Mouse (Mus musculus) heart, postnatal 14 days (tissue): ENCODE measurements around the gene Fmo2. TPM values are rescaled to one million over a fixed set of nuclear protein-coding genes. Genes with fewer than 3 reads are reported as not detected.

Experiments used
- DNase-seq, 2 experiments: peaks; one replicate each; pipeline ENCODE4 v3.0.0; 2021 to 2022
- intact Hi-C: fragments of 180-260 bp; cut with DNase I; formaldehyde crosslinking; loops from one replicate; pipeline ENCODE4 v1.15.1; 2025
- total RNA-seq, 2 experiments: library from RNA; stranded (reverse); gene quantifications; 2 replicates each; pipeline ENCODE4 v1.2.3; 2021

The Fmo2 gene
- total RNA-seq, 2 experiments from 2014 or later, result 8.7 to 22.0 TPM

DNA sequence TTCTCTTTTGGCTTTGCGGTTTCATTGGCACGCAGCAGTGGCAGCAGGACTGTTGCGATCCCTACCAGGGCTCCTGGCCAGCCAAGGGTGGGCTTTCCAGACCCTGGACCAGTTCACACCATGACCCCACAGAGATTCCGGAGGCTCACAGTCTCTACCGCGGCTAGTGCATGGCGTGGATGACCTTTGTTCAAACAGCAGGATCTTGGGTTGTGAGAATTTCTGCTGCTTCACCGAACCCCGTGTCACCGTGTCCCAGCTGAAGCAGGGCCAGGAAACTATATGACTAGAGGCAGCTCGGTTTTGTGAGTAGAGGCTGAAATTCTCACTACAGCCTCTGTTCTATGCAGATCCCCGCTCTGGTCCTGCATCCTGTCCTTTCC is 39.8 kb downstream of the Fmo2 start:
- intact Hi-C loops, result no loop called here
- peak; percentile 16 to 38 for DNase-seq

DNA sequence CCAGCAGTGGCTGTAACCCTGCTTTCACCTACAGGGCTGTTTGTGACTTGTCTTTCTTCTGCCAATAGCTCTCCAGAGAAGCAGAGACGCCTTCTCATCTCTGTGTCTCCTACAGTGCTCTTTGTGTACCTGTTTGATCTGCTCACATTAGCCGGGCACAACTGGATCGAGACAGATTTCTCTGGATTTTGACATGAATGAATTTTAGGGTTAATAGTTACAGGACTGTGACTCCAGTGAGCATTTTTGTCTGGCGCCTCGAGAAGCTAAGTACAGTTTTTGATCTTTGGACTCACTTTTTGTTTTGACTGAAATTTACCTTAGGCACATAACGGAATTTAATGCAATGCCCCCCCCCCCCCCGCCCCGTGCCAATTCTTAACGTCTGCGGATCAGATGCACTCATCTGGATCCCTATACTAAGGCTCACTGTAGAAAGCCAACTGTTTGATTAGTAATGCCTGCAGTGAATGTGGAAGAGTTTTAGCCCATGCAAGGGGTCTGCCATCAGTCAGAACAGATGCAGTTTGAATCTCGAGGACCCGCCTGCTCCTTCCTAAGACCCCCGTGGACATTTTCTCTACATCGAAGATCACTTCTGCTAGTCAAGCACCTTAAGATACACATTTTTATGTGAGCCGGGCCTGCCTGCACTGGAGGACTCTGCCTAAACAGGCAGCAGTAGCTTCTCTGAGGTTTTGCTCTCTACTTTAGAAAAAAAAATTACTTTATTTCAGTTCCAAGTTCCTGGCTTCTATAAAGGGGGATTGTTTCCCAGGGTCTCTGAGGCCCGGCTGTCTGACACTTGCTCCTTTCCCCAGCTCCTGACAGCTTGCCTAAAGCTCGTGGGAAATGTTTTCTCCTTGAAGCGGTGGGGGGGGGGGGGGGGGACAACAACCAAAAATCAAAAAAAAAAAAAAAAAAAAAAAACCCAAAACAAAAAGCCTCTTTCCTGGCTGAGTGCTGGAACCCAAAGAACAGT is 40.5 kb downstream of the Fmo2 start:
- intact Hi-C loops, result no loop called here
- DNase-seq, result no peak

DNA sequence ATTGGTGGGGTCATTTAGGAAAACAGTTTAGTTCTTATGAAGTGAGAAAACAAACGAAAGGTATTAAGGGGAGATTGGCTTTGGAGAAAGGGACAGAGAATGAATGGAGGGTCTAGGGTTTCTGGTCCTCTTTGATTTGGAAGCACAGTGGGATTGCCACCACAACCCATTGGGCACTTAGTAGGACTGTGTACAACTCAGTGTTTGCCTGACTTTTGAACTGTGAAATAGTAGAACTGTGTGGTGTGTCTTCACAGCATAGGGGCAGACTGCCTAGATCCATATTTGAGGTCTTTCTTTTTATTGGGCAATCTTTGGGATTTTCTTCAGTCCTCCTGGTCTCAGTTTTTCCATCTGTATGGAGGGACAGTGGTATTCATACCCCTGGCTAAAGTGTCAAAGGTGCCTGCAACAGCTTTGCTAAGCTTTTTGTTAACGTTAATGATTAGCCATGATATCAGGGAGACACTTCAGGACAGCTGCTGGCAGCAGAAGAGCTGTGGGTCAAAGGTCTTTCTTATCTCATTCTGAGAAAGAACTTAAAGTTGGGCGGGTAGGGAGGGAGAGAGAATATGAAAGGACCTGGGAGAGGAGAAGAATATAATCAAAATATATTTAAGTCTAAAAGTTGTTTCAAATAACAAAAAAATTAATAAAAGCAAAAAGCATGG is 44.6 kb downstream of the Fmo2 start:
- no peak for DNase-seq
- intact Hi-C loops, result no loop called here

GRCm38 (mm10) chr1:162847554-162847953 is 51.0 kb downstream of the Fmo2 start:
- intact Hi-C loops, result no loop called here
- DNase-seq, result no peak

DNA sequence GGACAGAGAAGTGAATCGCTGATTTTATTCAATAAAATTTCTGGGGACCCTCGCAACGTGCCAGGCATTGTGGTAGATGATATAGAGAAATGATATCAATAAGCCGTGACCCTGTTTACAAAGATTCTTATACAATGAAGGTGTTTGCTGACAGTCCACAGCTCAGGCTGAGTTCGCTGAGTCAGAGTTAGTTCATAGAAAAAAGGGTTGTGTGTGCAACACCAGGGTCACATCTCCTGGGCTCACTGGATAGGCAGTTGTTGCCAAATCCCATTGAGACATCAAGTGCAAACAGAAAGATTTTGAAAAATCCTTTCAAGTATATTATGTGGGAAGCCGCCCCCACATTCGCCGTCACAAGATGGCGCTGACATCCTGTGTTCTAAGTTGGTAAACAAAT is 58.3 kb downstream of the Fmo2 start:
- intact Hi-C loops, result no loop called here
- no peak for DNase-seq

DNA sequence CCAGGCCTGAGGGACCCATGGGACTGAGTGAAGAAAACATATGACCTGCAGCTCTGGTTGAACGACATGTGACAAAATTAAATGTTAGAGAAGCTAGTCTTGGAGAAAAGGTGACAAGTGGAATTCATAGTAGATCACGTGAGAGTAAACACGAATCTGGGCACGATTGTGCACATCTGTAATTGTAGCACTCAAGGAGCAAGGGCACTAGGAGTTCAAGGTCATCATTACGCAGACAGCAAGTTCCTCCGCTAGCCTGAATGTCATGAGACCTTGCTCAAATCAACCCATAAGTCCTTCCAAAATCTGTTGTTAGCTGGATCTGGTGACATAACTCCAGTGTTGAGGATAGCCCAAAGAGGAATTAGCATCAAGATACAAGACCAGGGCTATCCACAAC is 59.5 kb downstream of the Fmo2 start:
- DNase-seq, result no peak
- intact Hi-C loops, result no loop called here

GRCm38 (mm10) chr1:162834342-162834741 is 64.2 kb downstream of the Fmo2 start:
- intact Hi-C loops, result no loop called here

DNA sequence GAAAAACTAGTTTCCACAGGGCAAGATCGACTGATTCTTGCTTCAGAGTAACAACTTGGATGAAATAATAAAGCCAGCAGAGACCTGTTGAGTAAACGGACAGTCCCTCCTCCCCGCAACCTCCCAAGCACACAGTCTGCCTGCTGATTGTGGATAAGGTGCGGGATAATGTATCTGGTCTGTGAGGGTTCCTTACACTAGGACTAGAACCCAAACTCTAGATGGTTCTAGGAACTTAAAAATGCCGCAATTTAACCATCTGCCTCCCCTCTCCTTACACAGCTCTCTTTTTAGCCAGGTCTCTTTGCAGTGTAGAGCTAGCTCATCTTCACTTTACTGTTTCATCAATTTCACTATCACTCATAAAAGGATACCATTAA is 66.0 kb downstream of the Fmo2 start:
- DNase-seq, result no peak
- intact Hi-C loops, result no loop called here

More at GRCm38 (mm10) chr1:162834342-162834741, 64.2 kb downstream of the Fmo2 start:
- DNase-seq, result no peak

GRCm38 (mm10) chr1:162831838-162832573 is 66.5 kb downstream of the Fmo2 start:
- no peak for DNase-seq
- intact Hi-C loops, result no loop called here

Other genes starting within 250 kb of the Fmo2 start
- gene Myocos, start 240.5 kb downstream of the Fmo2 start, total RNA-seq, result not detected
- gene Prrc2c, start 158.2 kb downstream of the Fmo2 start, total RNA-seq, result 10 to 100 TPM; 93.2 to 98.1 TPM
- gene Fmo4, start 84.8 kb downstream of the Fmo2 start, total RNA-seq, result under 1 TPM in 1 of 2 experiments, not detected in 1; 0.31 TPM
- gene Fmo1, start 32.1 kb downstream of the Fmo2 start, total RNA-seq, result 10 to 100 TPM; 32.4 to 46.2 TPM
- not detected for gene Fmo6, start 38.8 kb upstream of the Fmo2 start, total RNA-seq
- under 1 TPM in 1 of 2 experiments, not detected in 1; 0.53 TPM for gene Fmo3, start 85.8 kb upstream of the Fmo2 start, total RNA-seq
- gene Mroh9, start 186.9 kb upstream of the Fmo2 start, total RNA-seq, result not detected